25 mouse cellular contexts compared by ENCODE assay signal in genomic region chr17:10361882-10362291, GRCm38 (mm10). TPM values are rescaled to one million over a fixed set of nuclear protein-coding genes. Genes with fewer than 3 reads are reported as not detected.
DNase-seq lines count a peak whose midpoint lies in the region; ATAC-seq and TF ChIP-seq lines count a peak whose summit lies in the region.
"Had no signal": no experiment of that assay in that cellular context is flagged by ENCODE, and none has a peak within 500 bp of the region (broad histone marks: within the 10 kb centered on the region; RNA-seq: fewer than 3 reads in every experiment).

No protein-coding gene starts in this region.

- H3K4me2 ChIP-seq in heart, embryonic 16.5 days (ENCODE audit: low read depth, low read length): no peak overlapping the region
- H3K4me2 ChIP-seq in lung, postnatal 0 days (replicated peaks; ENCODE audit: low read depth, low read length): no peak overlapping the region
- H3K4me2 ChIP-seq in kidney, embryonic 14.5 days (replicated peaks; ENCODE audit: low read depth, low read length): no peak overlapping the region
- H3K4me2 ChIP-seq: forebrain, embryonic 13.5 days; liver, embryonic 15.5 days; midbrain, embryonic 15.5 days; stomach, embryonic 15.5 days had no signal

- intact Hi-C loops in heart, adult 2 months (cut with DNase I): no loop called here

- no peak for TF ChIP-seq POLR2A in heart, adult 2 months (IDR thresholded peaks at IDR 0.05; ENCODE audit: insufficient read depth, low read depth, low read length)

- no peak for DNase-seq in heart, adult 2 months
- DNase-seq in heart, adult 11 months: no peak
- DNase-seq in heart, postnatal 4 days: no peak
- DNase-seq in lung, postnatal 0 days (ENCODE audit: low spot score): peak; percentile 94
- DNase-seq in lung, postnatal 4 days: peak; percentile 77 to 92
- no peak for DNase-seq in kidney, postnatal 14 days
- DNase-seq: adrenal gland, adult 8-10 months; cerebellum, adult 2 months; cerebellum, postnatal 25 days; gastrocnemius, postnatal 25 days; kidney, adult 18-20 months; kidney, postnatal 4 days; layer of hippocampus, adult 9-11 months; liver; right cerebral cortex, postnatal 25 days had no signal

- peaks cover 18% of the 10 kb centered on the region for H3K4me1 ChIP-seq in heart, adult 2 months (ENCODE audit: control insufficient read depth, insufficient read depth, low read length)
- H3K4me1 ChIP-seq in heart, embryonic 16.5 days (ENCODE audit: control insufficient read depth, insufficient read depth, low read length): peaks cover 40% of the 10 kb centered on the region
- H3K4me1 ChIP-seq in lung, postnatal 0 days (ENCODE audit: insufficient read depth, low read depth, low read length): peaks cover 4% of the 10 kb centered on the region; the same call in 1 of the 2 replicates
- no peaks in the 10 kb centered on the region for H3K4me1 ChIP-seq in kidney, embryonic 14.5 days (ENCODE audit: control insufficient read depth, insufficient read depth, low read length)
- H3K4me1 ChIP-seq: stomach, embryonic 15.5 days had no signal

- H3K36me3 ChIP-seq in heart, adult 2 months (ENCODE audit: control insufficient read depth, insufficient read depth, low read length): peaks cover 2% of the 10 kb centered on the region
- no peaks in the 10 kb centered on the region for H3K36me3 ChIP-seq in heart, embryonic 16.5 days (ENCODE audit: control insufficient read depth, insufficient read depth)
- H3K36me3 ChIP-seq in lung, postnatal 0 days (ENCODE audit: insufficient read depth, low read length): no peaks in the 10 kb centered on the region
- no peaks in the 10 kb centered on the region for H3K36me3 ChIP-seq in kidney, embryonic 14.5 days (ENCODE audit: control insufficient read depth, insufficient read depth, low read length)
- H3K36me3 ChIP-seq: G1E; hindbrain, embryonic 10.5 days; liver, embryonic 15.5 days; midbrain, embryonic 10.5 days; midbrain, embryonic 15.5 days; stomach, embryonic 15.5 days had no signal

- H3K9me3 ChIP-seq in heart, embryonic 16.5 days (replicated peaks; ENCODE audit: control insufficient read depth, low read length): no peaks in the 10 kb centered on the region
- H3K9me3 ChIP-seq in lung, postnatal 0 days (ENCODE audit: low read length): no peaks in the 10 kb centered on the region
- H3K9me3 ChIP-seq in kidney, embryonic 14.5 days (ENCODE audit: control insufficient read depth, low read length): no peaks in the 10 kb centered on the region
- H3K9me3 ChIP-seq: forebrain, embryonic 13.5 days; G1E; hindbrain, embryonic 10.5 days; liver, embryonic 15.5 days; midbrain, embryonic 10.5 days; midbrain, embryonic 15.5 days; stomach, embryonic 15.5 days had no signal

- H3K79me2 ChIP-seq in heart, adult 2 months (replicated peaks; ENCODE audit: control insufficient read depth, insufficient read depth, low read length): no peaks in the 10 kb centered on the region

- no peak for TF ChIP-seq CTCF in heart, adult 2 months (IDR thresholded peaks at IDR 0.05)
- no peak for TF ChIP-seq CTCF in lung, postnatal 0 days (IDR thresholded peaks at IDR 0.05)

- ATAC-seq in heart, embryonic 16.5 days (replicated peaks; ENCODE audit: extremely low read depth, insufficient read depth, low FRiP score): no peak
- ATAC-seq in lung, postnatal 0 days: peak; percentile 93
- ATAC-seq in kidney, embryonic 14.5 days (ENCODE audit: low FRiP score, low TSS enrichment): no peak
- ATAC-seq: forebrain, embryonic 13.5 days; hindbrain, embryonic 16.5 days; midbrain, embryonic 15.5 days had no signal

- H3K9ac ChIP-seq in heart, adult 2 months (ENCODE audit: low read depth, low read length): no peak overlapping the region
- H3K9ac ChIP-seq in heart, embryonic 16.5 days (ENCODE audit: low read length): no peak overlapping the region
- H3K9ac ChIP-seq in lung, postnatal 0 days (replicated peaks; ENCODE audit: low read depth): no peak overlapping the region
- H3K9ac ChIP-seq in kidney, embryonic 14.5 days (ENCODE audit: low read depth, low read length): no peak overlapping the region
- H3K9ac ChIP-seq: forebrain, embryonic 13.5 days; liver, embryonic 15.5 days; midbrain, embryonic 15.5 days; stomach, embryonic 15.5 days had no signal

- no peaks in the 10 kb centered on the region for H3K27me3 ChIP-seq in heart, adult 2 months (ENCODE audit: control insufficient read depth, insufficient read depth, low read length)
- H3K27me3 ChIP-seq in heart, embryonic 16.5 days (ENCODE audit: control insufficient read depth, insufficient read depth, low read length): no peaks in the 10 kb centered on the region
- H3K27me3 ChIP-seq in lung, postnatal 0 days (replicated peaks; ENCODE audit: insufficient read depth, low read length): no peaks in the 10 kb centered on the region
- no peaks in the 10 kb centered on the region for H3K27me3 ChIP-seq in kidney, embryonic 14.5 days (ENCODE audit: control insufficient read depth, insufficient read depth, low read length)
- H3K27me3 ChIP-seq: forebrain, embryonic 13.5 days; liver, embryonic 15.5 days; midbrain, embryonic 15.5 days; stomach, embryonic 15.5 days had no signal

- TF ChIP-seq EP300 in heart, adult 2 months (IDR thresholded peaks at IDR 0.05; ENCODE audit: insufficient read depth, low read depth, low read length): no peak
- TF ChIP-seq EP300 in lung, postnatal 0 days (IDR thresholded peaks at IDR 0.05): peak; percentile 100

- H3K4me3 ChIP-seq in heart, adult 2 months: no peak overlapping the region
- no peak overlapping the region for H3K4me3 ChIP-seq in heart, embryonic 16.5 days (ENCODE audit: low read length)
- H3K4me3 ChIP-seq in lung, postnatal 0 days (ENCODE audit: low read depth, low read length): no peak overlapping the region
- no peak overlapping the region for H3K4me3 ChIP-seq in kidney, embryonic 14.5 days (ENCODE audit: low read length)
- H3K4me3 ChIP-seq: forebrain, embryonic 13.5 days; hindbrain, embryonic 10.5 days; liver, embryonic 15.5 days; midbrain, embryonic 10.5 days; midbrain, embryonic 15.5 days; stomach, embryonic 15.5 days had no signal

- H3K27ac ChIP-seq in heart, adult 2 months: peak overlapping the region; percentile 84
- H3K27ac ChIP-seq in heart, embryonic 16.5 days (ENCODE audit: low read length): peak overlapping the region; percentile 66
- peak overlapping the region; percentile 75; the same call in 1 of the 2 replicates for H3K27ac ChIP-seq in lung, postnatal 0 days (ENCODE audit: low read length)
- H3K27ac ChIP-seq in kidney, embryonic 14.5 days (ENCODE audit: low read depth, low read length): no peak overlapping the region
- H3K27ac ChIP-seq: forebrain, embryonic 13.5 days; hindbrain, embryonic 10.5 days; liver, embryonic 15.5 days; midbrain, embryonic 10.5 days; midbrain, embryonic 15.5 days; stomach, embryonic 15.5 days had no signal

- 72% methylated on average over 7 of the region's 7 CpGs for WGBS in heart, adult 2 months
- WGBS in heart, embryonic 16.5 days: 55% methylated on average over 7 of the region's 7 CpGs
- WGBS in lung, postnatal 0 days: 57% methylated on average over 7 of the region's 7 CpGs
- WGBS in kidney, embryonic 14.5 days: 91% methylated on average over 7 of the region's 7 CpGs

RNA-seq across cellular contexts. Expression of gene Qk, which starts 42.2 kb away (rescaled TPM):
- total RNA-seq in heart, adult 2 months (2021): 100 to 1,000 TPM; 469 to 514 TPM
- polyA plus RNA-seq in heart, adult 2 months (2012; rRNA removed): 342 and 549 TPM in 2 replicates
- polyA plus RNA-seq in heart, embryonic 16.5 days (2015; fragmentation: Nextera tagmentation; extraction: Ambion mirVana): 38.1 and 39.9 TPM in 2 replicates
- total RNA-seq in heart, postnatal 4 days (2021): 100 to 1,000 TPM; 588 to 671 TPM
- polyA plus RNA-seq in lung, postnatal 0 days (2015; fragmentation: Nextera tagmentation; extraction: Ambion mirVana): 60.2 and 67.9 TPM in 2 replicates
- polyA plus RNA-seq in kidney, embryonic 14.5 days (2014; fragmentation: Nextera tagmentation; extraction: Ambion mirVana): 43.7 and 49.3 TPM in 2 replicates

Comparison
In these comparisons a context has a peak if more than half of its experiments do, and no peak if none do; other contexts are left out.
1. DNase-seq: peak in lung, postnatal 0 days (single experiment) and lung, postnatal 4 days (2 of 2); none in heart, adult 2 months (0 of 2), heart, adult 11 months (single experiment), heart, postnatal 4 days (single experiment) and kidney, postnatal 14 days (single experiment).